Mouse (Mus musculus) forebrain, embryonic 11.5 days (tissue): ENCODE results near the gene Hyou1. TPM values are rescaled to one million over a fixed set of nuclear protein-coding genes. Genes with fewer than 3 reads are reported as not detected.

Experiments used
- ATAC-seq: fragments of 200-750 bp; cut with Nextera tagmentation; replicated peaks from 2 replicates; pipeline ENCODE4 v1.8.0; 2017; ENCODE audit warnings: moderate TSS enrichment; ENCODE audit not compliant: low FRiP score
- DNase-seq: peaks from one replicate; pipeline ENCODE4 v3.0.0-alpha.2; 2017; ENCODE audit warnings: low spot score
- H3K27ac ChIP-seq: fragments of 300-500 bp; sonication (generic); 2 replicates; pipeline ENCODE4 v1.5.1; 2014; ENCODE audit warnings: low read depth, low read length
- H3K27me3 ChIP-seq: fragments of 300-500 bp; sonication (generic); 2 replicates; pipeline ENCODE4 v1.6.1; 2014; ENCODE audit warnings: mild to moderate bottlenecking, low read length, mixed read lengths; ENCODE audit not compliant: control insufficient read depth, insufficient read depth
- H3K36me3 ChIP-seq: fragments of 300-500 bp; sonication (generic); 2 replicates; pipeline ENCODE4 v1.6.1; 2014; ENCODE audit warnings: mild to moderate bottlenecking, low read length, moderate library complexity, mixed read lengths; ENCODE audit not compliant: control insufficient read depth, insufficient read depth
- H3K4me1 ChIP-seq: fragments of 300-500 bp; sonication (generic); replicated peaks from 2 replicates; pipeline ENCODE4 v1.6.1; 2014; ENCODE audit warnings: low read length, mixed read lengths; ENCODE audit not compliant: control insufficient read depth, insufficient read depth
- H3K4me2 ChIP-seq: fragments of 300-500 bp; sonication (generic); 2 replicates; pipeline ENCODE4 v1.6.1; 2014; ENCODE audit warnings: low read depth, mild to moderate bottlenecking, low read length, moderate library complexity, mixed read lengths; ENCODE audit not compliant: severe bottlenecking
- H3K4me3 ChIP-seq: fragments of 300-500 bp; sonication (generic); 2 replicates; pipeline ENCODE4 v1.5.1; 2014; ENCODE audit warnings: low read depth, low read length
- H3K9ac ChIP-seq: fragments of 300-500 bp; sonication (generic); 2 replicates; pipeline ENCODE4 v1.6.1; 2014; ENCODE audit warnings: low read length
- H3K9me3 ChIP-seq: fragments of 300-500 bp; sonication (generic); 2 replicates; pipeline ENCODE4 v1.6.1; 2016; ENCODE audit warnings: low read length, mixed read lengths; ENCODE audit not compliant: control insufficient read depth
- WGBS: fragments of 180-500 bp; shearing (Covaris S2); extraction: QIAGEN DNeasy Blood & Tissue Kit; methylation state at CpG from one replicate; pipeline ENCODE4 v1.1.7; 2014; 5-methylcytosine and 5-hydroxymethylcytosine counted together
- polyA plus RNA-seq: library from polyadenylated mRNA; unstranded; fragments of >200 nt; fragmentation: Nextera tagmentation; extraction: Ambion mirVana; gene quantifications from 2 replicates; pipeline ENCODE4 v1.2.1, GENCODE M21; 2014

The Hyou1 gene
- polyA plus RNA-seq, 1 experiment from 2014 or later: 32.5 TPM

DNA sequence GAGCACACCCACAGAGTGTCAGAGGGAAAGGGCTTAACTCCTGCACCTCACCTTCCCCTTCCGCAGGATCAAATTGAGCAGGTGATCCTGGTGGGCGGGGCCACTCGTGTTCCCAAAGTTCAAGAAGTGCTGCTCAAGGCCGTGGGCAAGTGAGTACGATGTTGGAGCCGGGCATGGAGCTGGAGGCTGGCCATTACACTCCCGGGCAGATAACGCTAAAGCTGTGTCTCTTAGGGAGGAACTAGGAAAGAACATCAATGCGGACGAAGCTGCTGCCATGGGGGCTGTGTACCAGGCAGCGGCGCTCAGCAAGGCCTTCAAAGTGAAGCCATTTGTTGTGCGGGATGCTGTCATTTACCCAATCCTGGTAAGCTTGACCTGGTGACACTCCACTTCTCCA, 5.3 kb downstream of the Hyou1 start:
- Histone ChIP-seq H3K9me3 (no peaks in the 10 kb centered on the region), H3K4me2 (no peak overlapping the region), H3K27ac (no peak overlapping the region), H3K36me3 (peaks cover 46% of the 10 kb centered on the region), H3K27me3 (no peaks in the 10 kb centered on the region), H3K4me3 (no peak overlapping the region), H3K9ac (no peak overlapping the region), H3K4me1 (peaks cover 4% of the 10 kb centered on the region)
- 95% methylated on average over 13 of the region's 13 CpGs for WGBS
- no peak for ATAC-seq
- no peak for DNase-seq

DNA sequence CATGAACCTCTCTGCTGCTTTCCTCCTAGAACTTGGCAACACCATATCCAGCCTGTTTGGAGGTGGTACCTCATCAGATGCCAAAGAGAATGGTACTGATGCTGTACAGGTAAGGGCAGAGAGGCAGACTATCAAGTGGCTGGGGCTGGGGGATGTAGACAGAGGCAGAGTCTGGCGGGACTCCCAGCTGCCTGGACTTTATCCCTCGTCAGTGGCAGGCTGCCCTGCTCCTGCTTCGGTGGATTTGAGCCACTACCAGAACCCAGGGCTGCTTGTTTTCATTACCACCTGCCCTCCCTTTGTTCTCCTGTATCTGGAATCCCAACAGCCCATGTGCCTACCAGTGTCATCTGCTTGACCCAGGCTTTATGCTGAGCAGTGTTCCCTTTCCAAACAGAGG, 7.9 kb downstream of the Hyou1 start:
- Histone ChIP-seq H3K27me3 (no peaks in the 10 kb centered on the region), H3K9ac (no peak overlapping the region), H3K36me3 (peaks cover 45% of the 10 kb centered on the region), H3K4me2 (no peak overlapping the region), H3K9me3 (no peaks in the 10 kb centered on the region), H3K27ac (no peak overlapping the region), H3K4me1 (no peaks in the 10 kb centered on the region), H3K4me3 (no peak overlapping the region)
- 90% methylated on average over 3 of the region's 3 CpGs for WGBS
- ATAC-seq (no peak), DNase-seq (no peak)

DNA sequence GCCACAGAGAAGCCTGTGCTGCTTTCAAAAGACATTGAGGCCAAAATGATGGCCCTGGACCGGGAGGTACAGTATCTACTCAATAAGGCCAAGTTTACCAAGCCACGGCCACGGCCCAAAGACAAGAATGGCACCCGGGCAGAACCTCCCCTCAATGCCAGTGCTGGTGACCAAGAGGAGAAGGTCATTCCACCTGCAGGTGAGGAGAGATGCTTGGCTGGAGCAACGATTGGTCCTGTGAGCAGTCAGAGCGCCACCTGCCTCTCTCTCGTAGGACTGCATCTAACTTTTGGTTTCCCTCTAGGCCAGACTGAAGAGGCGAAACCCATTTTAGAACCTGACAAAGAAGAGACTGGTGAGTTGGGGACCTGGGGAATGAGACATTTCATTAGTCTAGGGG, 10.0 kb downstream of the Hyou1 start:
- no peak overlapping the region for H3K27ac ChIP-seq
- no peaks in the 10 kb centered on the region for H3K4me1 ChIP-seq
- H3K27me3 ChIP-seq: no peaks in the 10 kb centered on the region
- peak; percentile 68 for DNase-seq
- H3K36me3 ChIP-seq: peaks cover 31% of the 10 kb centered on the region
- ATAC-seq: no peak
- H3K9ac ChIP-seq: no peak overlapping the region
- H3K4me2 ChIP-seq: no peak overlapping the region
- H3K9me3 ChIP-seq: no peaks in the 10 kb centered on the region
- 67% methylated on average over 8 of the region's 8 CpGs for whole genome bisulfite sequencing
- no peak overlapping the region for H3K4me3 ChIP-seq

DNA sequence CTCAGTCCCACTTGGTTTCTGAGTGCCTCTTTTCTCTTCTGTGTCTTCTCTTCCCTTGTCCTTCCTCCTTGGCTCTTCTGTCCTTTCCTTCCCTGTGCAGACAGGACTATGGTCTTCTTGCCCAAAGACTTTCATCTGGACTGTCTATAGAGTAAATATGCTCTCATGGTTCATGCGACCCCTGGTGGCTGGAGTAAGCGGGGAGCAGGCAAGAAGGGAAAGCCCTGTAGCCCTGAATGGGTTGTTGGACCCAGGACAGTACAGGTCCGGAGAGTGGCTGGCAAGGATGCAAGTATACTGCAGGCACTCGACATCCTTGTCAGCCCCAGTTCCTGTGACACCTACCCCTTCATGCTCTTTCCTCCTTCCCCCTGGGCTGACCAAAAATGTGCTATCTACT, 12.2 kb downstream of the Hyou1 start:
- H3K9me3 ChIP-seq: no peaks in the 10 kb centered on the region
- H3K4me1 ChIP-seq: no peaks in the 10 kb centered on the region
- H3K27ac ChIP-seq: no peak overlapping the region
- H3K4me3 ChIP-seq: no peak overlapping the region
- H3K36me3 ChIP-seq: peaks cover 19% of the 10 kb centered on the region
- 43% methylated on average over 4 of the region's 4 CpGs for WGBS
- H3K27me3 ChIP-seq: no peaks in the 10 kb centered on the region
- no peak overlapping the region for H3K4me2 ChIP-seq
- peak; percentile 79 for DNase-seq
- no peak for ATAC-seq
- H3K9ac ChIP-seq: no peak overlapping the region

DNA sequence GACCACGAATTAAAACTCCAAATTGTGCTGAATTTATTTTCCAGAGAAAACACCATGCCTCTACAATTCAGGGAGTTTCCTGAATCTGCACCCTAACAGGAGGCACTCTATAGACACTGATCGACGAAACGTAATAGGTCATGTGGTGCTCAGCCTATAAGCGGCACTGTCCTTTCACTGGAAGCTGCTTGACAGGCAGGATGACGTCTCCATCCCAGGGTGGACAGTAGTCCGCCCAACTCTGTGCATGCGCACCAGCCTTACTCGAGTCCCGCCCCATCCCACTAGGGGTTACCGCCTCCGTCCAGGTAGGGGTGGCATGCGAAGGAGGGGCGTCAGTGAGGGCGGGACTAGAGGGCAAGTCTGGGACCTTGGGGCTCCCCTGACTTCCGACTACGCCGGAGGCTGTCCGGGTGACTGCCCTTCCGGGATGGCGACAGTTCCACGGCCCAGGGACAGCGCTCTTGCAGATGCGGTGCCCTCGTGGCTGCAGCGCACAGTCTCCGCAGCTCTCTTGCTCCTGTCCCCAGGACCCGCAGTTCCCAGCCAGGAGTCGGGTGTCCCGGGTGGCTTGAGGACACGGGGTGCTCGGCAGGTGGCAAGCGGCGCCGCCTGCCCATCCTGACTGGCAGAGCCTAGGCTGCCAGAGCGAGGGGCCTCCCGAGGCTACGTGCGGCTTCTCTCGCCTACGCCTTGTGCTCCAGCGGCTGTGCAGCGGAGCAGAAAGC, 17.6 kb downstream of the Hyou1 start, which contains the start of gene Slc37a4:
Gene Slc37a4, plus strand, starts transcription at position 169 of the 728 bp plus-strand sequence.
- WGBS: under 1% methylated on average over 43 of the region's 43 CpGs
- H3K27ac ChIP-seq: 0 out of 2 replicates have a peak within 1 kb of the TSS, but pooled peaks have one; percentile 55

DNA sequence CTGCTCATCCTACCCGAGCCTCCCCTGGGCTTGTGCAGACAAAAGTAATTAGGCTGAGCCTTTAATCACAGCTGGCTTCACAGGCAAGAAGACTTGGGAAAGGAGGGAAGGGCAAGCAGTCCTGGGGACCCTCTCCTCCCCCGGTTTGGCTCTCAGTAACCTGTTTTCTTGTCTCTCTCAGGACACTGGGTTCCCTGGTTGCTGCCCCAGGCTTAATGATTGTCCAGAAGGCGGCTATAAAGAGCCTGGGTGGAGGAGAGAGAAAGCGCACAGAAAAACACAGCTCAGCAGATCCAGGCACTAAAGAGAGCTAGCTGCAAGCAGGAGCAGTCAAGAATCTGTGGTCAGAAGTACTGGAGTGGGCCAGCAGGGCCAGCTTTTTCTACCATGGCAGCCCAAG, 18.8 kb downstream of the Hyou1 start:
- H3K9ac ChIP-seq: 0 out of 2 replicates have a peak overlapping the region, but pooled peaks have one; percentile 5
- peaks cover 10% of the 10 kb centered on the region; the same call in 1 of the 2 replicates for H3K4me1 ChIP-seq
- 15% methylated on average over 4 of the region's 4 CpGs for WGBS
- ATAC-seq (no peak), DNase-seq (peak; percentile 53)
- H3K4me3 ChIP-seq: 0 out of 2 replicates have a peak overlapping the region, but pooled peaks have one; percentile 73
- no peaks in the 10 kb centered on the region for H3K9me3 ChIP-seq
- H3K4me2 ChIP-seq: peak overlapping the region; percentile 95
- peaks cover 8% of the 10 kb centered on the region; the same call in 1 of the 2 replicates for H3K36me3 ChIP-seq
- no peaks in the 10 kb centered on the region for H3K27me3 ChIP-seq
- no peak overlapping the region for H3K27ac ChIP-seq

More for the DNA sequence above, 17.6 kb downstream of the Hyou1 start, which contains the start of gene Slc37a4:
- DNase-seq: peak; percentile 93
- Histone ChIP-seq H3K9me3 (no peaks in the 10 kb centered on the region), H3K9ac (peak within 1 kb of the TSS; percentile 83), H3K4me1 (peaks cover 10% of the 10 kb centered on the region; the same call in 1 of the 2 replicates), H3K27me3 (no peaks in the 10 kb centered on the region), H3K4me3 (peak within 1 kb of the TSS; percentile 73), H3K36me3 (peaks cover 3% of the 10 kb centered on the region; the same call in 1 of the 2 replicates), H3K4me2 (peak within 1 kb of the TSS; percentile 95)
- peak; percentile 98 for ATAC-seq

DNA sequence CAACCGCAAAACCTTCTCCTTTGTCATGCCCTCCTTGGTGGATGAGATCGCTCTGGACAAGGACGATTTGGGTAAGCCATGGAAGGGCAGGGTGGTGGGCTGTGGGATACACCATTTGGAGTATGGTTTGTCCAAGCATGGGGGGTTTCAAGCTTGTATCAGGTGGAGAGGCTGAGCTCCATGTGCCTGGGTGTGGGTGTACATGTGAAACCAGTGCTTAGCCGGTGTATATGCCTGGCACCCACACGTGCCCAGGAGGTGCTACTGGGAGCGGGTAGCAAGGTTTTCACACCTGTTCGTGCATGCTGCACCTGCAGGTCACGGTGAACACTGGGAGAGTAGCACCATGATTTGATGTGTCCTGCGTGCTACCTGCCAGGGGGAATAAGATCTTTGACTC, 19.3 kb downstream of the Hyou1 start:
- Histone ChIP-seq H3K4me2 (peak overlapping the region; percentile 95; the same call in 1 of the 2 replicates), H3K27ac (no peak overlapping the region)

DNA sequence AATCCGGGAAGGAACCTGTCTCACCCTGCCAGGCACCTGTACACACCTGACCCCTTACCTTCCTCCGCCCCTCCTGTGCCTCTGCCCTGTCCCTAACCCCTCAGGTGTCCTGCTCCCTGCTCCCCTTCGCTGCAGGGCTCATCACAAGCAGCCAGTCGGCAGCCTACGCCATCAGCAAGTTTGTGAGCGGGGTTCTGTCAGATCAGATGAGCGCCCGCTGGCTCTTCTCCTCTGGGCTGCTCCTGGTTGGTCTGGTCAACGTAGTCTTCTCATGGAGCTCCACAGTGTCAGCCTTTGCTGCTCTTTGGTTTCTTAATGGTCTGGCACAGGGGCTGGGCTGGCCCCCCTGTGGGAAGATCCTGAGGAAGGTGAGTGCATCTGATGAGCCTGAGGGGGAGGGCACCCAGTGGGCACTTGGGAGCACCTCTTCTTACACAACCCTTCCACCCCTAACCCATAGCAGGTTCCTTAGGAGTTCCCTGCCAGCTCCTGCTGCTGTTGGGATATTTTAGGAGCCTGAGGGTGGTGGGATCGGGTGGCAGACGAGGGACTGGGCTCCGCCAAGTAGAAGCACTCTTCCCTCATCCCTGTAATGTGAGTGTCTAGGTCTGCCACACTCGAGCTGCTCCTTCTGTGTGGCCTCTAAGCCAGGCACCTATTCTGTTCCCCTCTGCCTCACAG, 20.0 kb downstream of the Hyou1 start:
- Histone ChIP-seq H3K9ac (no peak overlapping the region), H3K9me3 (no peaks in the 10 kb centered on the region), H3K36me3 (peaks cover 8% of the 10 kb centered on the region; the same call in 1 of the 2 replicates), H3K4me1 (peaks cover 10% of the 10 kb centered on the region; the same call in 1 of the 2 replicates), H3K27ac (no peak overlapping the region), H3K4me2 (no peak overlapping the region), H3K27me3 (no peaks in the 10 kb centered on the region), H3K4me3 (no peak overlapping the region)
- no peak for ATAC-seq
- 85% methylated on average over 13 of the region's 13 CpGs for WGBS
- peak; percentile 52 for DNase-seq

More for the DNA sequence above, 19.3 kb downstream of the Hyou1 start:
- ATAC-seq (no peak), DNase-seq (no peak)
- Histone ChIP-seq H3K9ac (no peak overlapping the region), H3K4me3 (no peak overlapping the region), H3K9me3 (no peaks in the 10 kb centered on the region), H3K36me3 (peaks cover 8% of the 10 kb centered on the region; the same call in 1 of the 2 replicates), H3K4me1 (peaks cover 10% of the 10 kb centered on the region; the same call in 1 of the 2 replicates), H3K27me3 (no peaks in the 10 kb centered on the region)
- 90% methylated on average over 9 of the region's 9 CpGs for WGBS
